Mouse (Mus musculus): ENCODE results near the gene Zfp629.
A peak's percentile ranks its signal among the peaks of the same experiment; 100 is the strongest.

Gene Zfp629

GRCm38 (mm10) chr7:127614891-127615843, at the start of gene Zfp629:
TSS of gene Zfp629 (minus strand) at chr7:127615797.
- peak; percentile 80 for DNase-seq

GRCm38 (mm10) chr7:127662926-127663325, 47.3 kb upstream of the Zfp629 start:
- DNase-seq: peak; percentile 88

- DNase-seq: no peak
These were observed 46.2 kb upstream of the Zfp629 start for GRCm38 (mm10) chr7:127661833-127662232.

- no peak for DNase-seq
These were observed 45.3 kb upstream of the Zfp629 start for GRCm38 (mm10) chr7:127660882-127661281.

GRCm38 (mm10) chr7:127656946-127657345, 41.3 kb upstream of the Zfp629 start:
- DNase-seq: peak; percentile 88

- DNase-seq: peak; percentile 66
These were observed 38.7 kb upstream of the Zfp629 start for GRCm38 (mm10) chr7:127654318-127654717.

GRCm38 (mm10) chr7:127652050-127652449, 36.5 kb upstream of the Zfp629 start:
- DNase-seq: peak; percentile 52

GRCm38 (mm10) chr7:127651624-127652023, 36.0 kb upstream of the Zfp629 start:
- DNase-seq: no peak

- peak; percentile 71 for DNase-seq
These were observed 33.6 kb upstream of the Zfp629 start for GRCm38 (mm10) chr7:127649206-127649605.

GRCm38 (mm10) chr7:127648516-127649201, 33.1 kb upstream of the Zfp629 start:
- DNase-seq: peak; percentile 43

GRCm38 (mm10) chr7:127647576-127647975, 32.0 kb upstream of the Zfp629 start:
- peak; percentile 65 for DNase-seq

GRCm38 (mm10) chr7:127646363-127646762, 30.8 kb upstream of the Zfp629 start:
- DNase-seq: no peak

- no peak for DNase-seq
These were observed 26.7 kb upstream of the Zfp629 start for GRCm38 (mm10) chr7:127642254-127642653.

GRCm38 (mm10) chr7:127641260-127641659, 25.7 kb upstream of the Zfp629 start:
- no peak for DNase-seq

- DNase-seq: peak; percentile 68
These were observed 21.4 kb upstream of the Zfp629 start for GRCm38 (mm10) chr7:127636963-127637362.

- no peak for DNase-seq
These were observed 15.8 kb upstream of the Zfp629 start for GRCm38 (mm10) chr7:127631416-127631815.

GRCm38 (mm10) chr7:127628646-127629045, 13.0 kb upstream of the Zfp629 start:
- DNase-seq: no peak

GRCm38 (mm10) chr7:127626471-127626870, 10.9 kb upstream of the Zfp629 start:
- no peak for DNase-seq

GRCm38 (mm10) chr7:127626039-127626438, 10.4 kb upstream of the Zfp629 start:
- no peak for DNase-seq

- peak; percentile 10 for DNase-seq
These were observed 2.8 kb upstream of the Zfp629 start for GRCm38 (mm10) chr7:127618402-127618801.

GRCm38 (mm10) chr7:127617962-127618361, 2.4 kb upstream of the Zfp629 start:
- peak; percentile 1 for DNase-seq

GRCm38 (mm10) chr7:127616881-127617280, 1.3 kb upstream of the Zfp629 start:
- DNase-seq: no peak

- DNase-seq: no peak
These were observed 739 bp upstream of the Zfp629 start for GRCm38 (mm10) chr7:127616336-127616735.

GRCm38 (mm10) chr7:127614511-127614890, 1.1 kb downstream of the Zfp629 start:
- DNase-seq: peak; percentile 75
